Mouse (Mus musculus): ENCODE data around the gene Evx2.

GRCm38 (mm10) chr2:74611406-74611805 lies 48.0 kb downstream of the Evx2 start:
- TF ChIP-seq CTCF (IDR thresholded peaks at IDR 0.05; ENCODE audit: low read depth) = no peak
- no peak for TF ChIP-seq EP300 (IDR thresholded peaks at IDR 0.05; ENCODE audit: low read depth)
